In genomic region chr3:153144217-153144616, GRCm38 (mm10) we compare ENCODE assay signal across 22 mouse cellular contexts.
DNase-seq lines count a peak whose midpoint lies in the region; ATAC-seq and TF ChIP-seq lines count a peak whose summit lies in the region.
"Had no signal": no experiment of that assay in that cellular context is flagged by ENCODE, and none has a peak within 500 bp of the region (broad histone marks: within the 10 kb centered on the region; RNA-seq: fewer than 3 reads in every experiment).

No protein-coding gene starts in this region.

- H3K27ac ChIP-seq in neural tube, embryonic 13.5 days (replicated peaks), result no peak overlapping the region
- H3K27ac ChIP-seq in hindbrain, postnatal 0 days, result no peak overlapping the region
- no peak overlapping the region for H3K27ac ChIP-seq in liver, postnatal 0 days (ENCODE audit: low read depth)
- H3K27ac ChIP-seq: heart, adult 2 months; macrophage; neural tube, embryonic 12.5 days had no signal

- H3K9ac ChIP-seq in neural tube, embryonic 13.5 days, result no peak overlapping the region
- H3K9ac ChIP-seq in hindbrain, postnatal 0 days (replicated peaks; ENCODE audit: low read length), result no peak overlapping the region
- H3K9ac ChIP-seq in liver, postnatal 0 days (replicated peaks), result no peak overlapping the region
- H3K9ac ChIP-seq: lung, embryonic 14.5 days; neural tube, embryonic 12.5 days had no signal

- ATAC-seq in neural tube, embryonic 13.5 days (ENCODE audit: low read depth), result 0 out of 2 replicates have a peak, but pooled peaks have one; percentile 33
- ATAC-seq in hindbrain, postnatal 0 days, result peak; percentile 24; the same call in 1 of the 2 replicates
- no peak for ATAC-seq in liver, postnatal 0 days
- ATAC-seq: inflammation-experienced regulatory T-cells, adult 6 months; midbrain, embryonic 16.5 days had no signal

- H3K4me1 ChIP-seq in neural tube, embryonic 13.5 days (replicated peaks), result peaks cover 16% of the 10 kb centered on the region
- no peaks in the 10 kb centered on the region; the same call in none of the 2 replicates for H3K4me1 ChIP-seq in hindbrain, postnatal 0 days (ENCODE audit: insufficient read depth, low read length)
- no peaks in the 10 kb centered on the region for H3K4me1 ChIP-seq in liver, postnatal 0 days (ENCODE audit: insufficient read depth)
- H3K4me1 ChIP-seq: neural tube, embryonic 12.5 days had no signal

- no peak for TF ChIP-seq CTCF in hindbrain, postnatal 0 days (IDR thresholded peaks at IDR 0.05; ENCODE audit: low read depth)
- TF ChIP-seq CTCF in liver, postnatal 0 days (IDR thresholded peaks at IDR 0.05; ENCODE audit: low read depth), result no peak

- DNase-seq in heart, adult 11 months, result peak; percentile 28
- DNase-seq in heart, adult 9 months (ENCODE audit: low spot score in 2 of 2), result no peak
- DNase-seq in neural tube, embryonic 10.5 days (ENCODE audit: extremely low spot score, low spot score), result no peak
- DNase-seq in hindbrain, postnatal 0 days (ENCODE audit: low spot score), result peak; percentile 72
- peak; percentile 50 to 70 for DNase-seq in layer of hippocampus, postnatal 14 days (ENCODE audit: low spot score in 2 of 2)
- DNase-seq in liver, postnatal 0 days, result no peak
- no peak for DNase-seq in adrenal gland, postnatal 14 days
- DNase-seq: B cell, adult 2 months; cerebellum, adult 11 months; gastrocnemius, postnatal 10 days; heart, adult 2 months; kidney, adult 9 months; kidney, postnatal 4 days; lung, embryonic 14.5 days; right cerebral cortex, postnatal 25 days; thymus, postnatal 36 days had no signal

- no peaks in the 10 kb centered on the region for H3K9me3 ChIP-seq in neural tube, embryonic 13.5 days
- no peaks in the 10 kb centered on the region for H3K9me3 ChIP-seq in hindbrain, postnatal 0 days (ENCODE audit: low read length)
- H3K9me3 ChIP-seq in liver, postnatal 0 days (ENCODE audit: low read length), result no peaks in the 10 kb centered on the region
- H3K9me3 ChIP-seq: neural tube, embryonic 12.5 days had no signal

- no peaks in the 10 kb centered on the region for H3K36me3 ChIP-seq in neural tube, embryonic 13.5 days
- H3K36me3 ChIP-seq in hindbrain, postnatal 0 days (ENCODE audit: insufficient read depth, low read length), result no peaks in the 10 kb centered on the region
- no peaks in the 10 kb centered on the region for H3K36me3 ChIP-seq in liver, postnatal 0 days (replicated peaks; ENCODE audit: insufficient read depth, low read length)
- H3K36me3 ChIP-seq: neural tube, embryonic 12.5 days had no signal

- 49% methylated on average over 10 of the region's 10 CpGs for WGBS in neural tube, embryonic 13.5 days
- WGBS in hindbrain, postnatal 0 days, result 37% methylated on average over 10 of the region's 10 CpGs
- WGBS in liver, postnatal 0 days (ENCODE audit: insufficient replicate concordance), result 77% methylated on average over 10 of the region's 10 CpGs

- no peaks in the 10 kb centered on the region for H3K27me3 ChIP-seq in neural tube, embryonic 13.5 days
- H3K27me3 ChIP-seq in hindbrain, postnatal 0 days (ENCODE audit: insufficient read depth, low read length), result no peaks in the 10 kb centered on the region
- H3K27me3 ChIP-seq in liver, postnatal 0 days (ENCODE audit: insufficient read depth, low read length), result no peaks in the 10 kb centered on the region
- H3K27me3 ChIP-seq: neural tube, embryonic 12.5 days had no signal

- H3K4me3 ChIP-seq in neural tube, embryonic 13.5 days, result no peak overlapping the region
- no peak overlapping the region for H3K4me3 ChIP-seq in hindbrain, postnatal 0 days (ENCODE audit: low read length)
- no peak overlapping the region for H3K4me3 ChIP-seq in liver, postnatal 0 days (ENCODE audit: low read depth, low read length)
- H3K4me3 ChIP-seq: heart, adult 2 months; neural tube, embryonic 12.5 days had no signal

- H3K4me2 ChIP-seq in neural tube, embryonic 13.5 days, result no peak overlapping the region
- no peak overlapping the region for H3K4me2 ChIP-seq in hindbrain, postnatal 0 days (ENCODE audit: low read depth, low read length)
- no peak overlapping the region for H3K4me2 ChIP-seq in liver, postnatal 0 days (ENCODE audit: low read depth, low read length)
- H3K4me2 ChIP-seq: liver, embryonic 11.5 days; lung, embryonic 14.5 days; neural tube, embryonic 12.5 days had no signal

- no peak for TF ChIP-seq EP300 in liver, postnatal 0 days (IDR thresholded peaks at IDR 0.05; ENCODE audit: low read depth)

Comparison
In these comparisons a context has a peak if more than half of its experiments do, and no peak if none do; other contexts are left out.
1. DNase-seq: peak in heart, adult 11 months (single experiment), hindbrain, postnatal 0 days (single experiment) and layer of hippocampus, postnatal 14 days (2 of 2); none in heart, adult 9 months (0 of 2), neural tube, embryonic 10.5 days (single experiment), liver, postnatal 0 days (single experiment) and adrenal gland, postnatal 14 days (single experiment).